Mouse (Mus musculus) limb, embryonic 14.5 days (tissue): Measurements from ENCODE around the gene Tmem182. TPM values are rescaled to one million over a fixed set of nuclear protein-coding genes. Genes with fewer than 3 reads are reported as not detected.
A peak's percentile ranks its signal among the peaks of the same experiment; 100 is the strongest.

Source experiments
- ATAC-seq: fragments of 200-750 bp; cut with Nextera tagmentation; 2 replicates; pipeline ENCODE4 v1.8.0; 2017; ENCODE audit warnings: low read depth, moderate number of reproducible peaks, moderate TSS enrichment; ENCODE audit not compliant: low FRiP score
- DNase-seq: peaks from one replicate; pipeline ENCODE4 v3.0.0-alpha.2; 2015; ENCODE audit warnings: low spot score
- H3K27ac ChIP-seq: fragments of 300-500 bp; sonication (generic); replicated peaks from 2 replicates; pipeline ENCODE4 v1.5.1; 2014; ENCODE audit warnings: low read depth, mild to moderate bottlenecking, low read length, moderate library complexity, mixed read lengths
- H3K27me3 ChIP-seq: fragments of 300-500 bp; sonication (generic); 2 replicates; pipeline ENCODE4 v1.6.1; 2014; ENCODE audit warnings: low read length, mixed read lengths; ENCODE audit not compliant: control insufficient read depth, insufficient read depth
- H3K36me3 ChIP-seq: fragments of 300-500 bp; sonication (generic); 2 replicates; pipeline ENCODE4 v1.6.1; 2014; ENCODE audit warnings: mild to moderate bottlenecking, low read length, moderate library complexity, mixed read lengths; ENCODE audit not compliant: control insufficient read depth, insufficient read depth
- H3K4me1 ChIP-seq: fragments of 300-500 bp; sonication (generic); 2 replicates; pipeline ENCODE4 v1.6.1; 2014; ENCODE audit warnings: antibody characterized with exemption, low read length, mixed read lengths; ENCODE audit not compliant: control insufficient read depth, insufficient read depth
- H3K4me2 ChIP-seq: fragments of 300-500 bp; sonication (generic); replicated peaks from 2 replicates; pipeline ENCODE4 v1.6.1; 2014; ENCODE audit warnings: low read depth, mild to moderate bottlenecking, low read length, moderate library complexity; ENCODE audit not compliant: severe bottlenecking
- H3K4me3 ChIP-seq: fragments of 300-500 bp; sonication (generic); replicated peaks from 2 replicates; pipeline ENCODE4 v1.5.1; 2014; ENCODE audit warnings: low read length
- H3K9ac ChIP-seq: fragments of 300-500 bp; sonication (generic); 2 replicates; pipeline ENCODE4 v1.6.1; 2014; ENCODE audit warnings: mild to moderate bottlenecking, low read depth, low read length, moderate library complexity; ENCODE audit not compliant: severe bottlenecking
- H3K9me3 ChIP-seq: fragments of 300-500 bp; sonication (generic); 2 replicates; pipeline ENCODE4 v1.6.1; 2016; ENCODE audit warnings: low read length; ENCODE audit not compliant: control insufficient read depth
- POLR2A ChIP-seq: fragments of 200-500 bp; IDR thresholded peaks from 2 replicates; pipeline ENCODE4 v1.8.0; 2012; ENCODE audit warnings: inconsistent platforms, mild to moderate bottlenecking, moderate library complexity, borderline replicate concordance; ENCODE audit not compliant: insufficient read depth, insufficient read length; ENCODE audit errors: extremely low read depth
- WGBS: fragments of 180-500 bp; shearing (Covaris S2); extraction: QIAGEN DNeasy Blood & Tissue Kit; methylation state at CpG from one replicate; pipeline ENCODE4 v1.1.7; 2014; 5-methylcytosine and 5-hydroxymethylcytosine counted together
- polyA plus RNA-seq, 2 experiments: library from polyadenylated mRNA; depleted of rRNA in 1 of 2; stranded (reverse) in 1 of 2; unstranded in 1 of 2; fragments of >200 nt; fragmentation: Nextera tagmentation in 1 of 2; extraction: Ambion mirVana in 1 of 2; gene quantifications; 2 replicates each; pipeline versions ENCODE4 v1.2.1 to v1.2.3; 2012 to 2014

The Tmem182 gene
- polyA plus RNA-seq, 2 experiments: 3.4 to 5.2 TPM

DNA sequence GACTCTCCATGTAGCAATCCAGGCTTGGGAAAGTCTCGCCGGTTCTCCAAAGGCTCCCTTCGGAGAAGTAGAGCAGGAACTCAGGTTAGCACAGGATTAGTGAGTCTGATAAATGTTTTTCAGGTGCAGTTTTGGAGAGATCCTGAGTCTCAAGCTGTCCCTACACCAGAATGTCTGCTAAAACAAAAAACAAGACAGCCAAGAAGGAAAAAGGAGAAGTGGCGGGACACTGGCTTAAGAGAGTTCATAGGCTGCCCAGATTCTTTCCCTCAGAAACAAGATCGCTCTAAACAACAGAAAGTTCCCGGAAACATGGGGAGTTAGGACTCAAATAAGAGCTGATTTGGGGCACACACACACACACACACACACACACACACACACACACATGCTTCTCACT lies 74.1 kb downstream of the Tmem182 start:
- no peak overlapping the region for H3K4me2 ChIP-seq
- H3K9me3 ChIP-seq: no peaks in the 10 kb centered on the region
- DNase-seq (no peak), ATAC-seq (no peak)
- H3K36me3 ChIP-seq: no peaks in the 10 kb centered on the region
- 74% methylated on average over 6 of the region's 6 CpGs for WGBS
- H3K27ac ChIP-seq: no peak overlapping the region
- no peak overlapping the region for H3K9ac ChIP-seq
- no peaks in the 10 kb centered on the region for H3K4me1 ChIP-seq
- H3K4me3 ChIP-seq: no peak overlapping the region
- H3K27me3 ChIP-seq: no peaks in the 10 kb centered on the region
- no peak for TF ChIP-seq POLR2A

GRCm38 (mm10) chr1:40880527-40880926 lies 75.1 kb downstream of the Tmem182 start:
- no peak overlapping the region for H3K4me3 ChIP-seq
- no peak overlapping the region for H3K4me2 ChIP-seq
- H3K27ac ChIP-seq: no peak overlapping the region
- H3K9me3 ChIP-seq: no peaks in the 10 kb centered on the region
- ATAC-seq (no peak), DNase-seq (no peak)
- H3K4me1 ChIP-seq: no peaks in the 10 kb centered on the region
- no peaks in the 10 kb centered on the region for H3K27me3 ChIP-seq
- 69% methylated on average over 2 of the region's 2 CpGs for WGBS
- no peak for TF ChIP-seq POLR2A
- no peaks in the 10 kb centered on the region for H3K36me3 ChIP-seq
- no peak overlapping the region for H3K9ac ChIP-seq

GRCm38 (mm10) chr1:40883856-40884255 lies 78.5 kb downstream of the Tmem182 start:
- no peaks in the 10 kb centered on the region for H3K27me3 ChIP-seq
- no peak overlapping the region for H3K9ac ChIP-seq
- H3K9me3 ChIP-seq: no peaks in the 10 kb centered on the region
- H3K4me3 ChIP-seq: no peak overlapping the region
- ATAC-seq: no peak
- no peak for DNase-seq
- no peak overlapping the region for H3K27ac ChIP-seq
- no peak for TF ChIP-seq POLR2A
- H3K4me1 ChIP-seq: no peaks in the 10 kb centered on the region
- 63% methylated on average over 2 of the region's 2 CpGs for WGBS
- H3K4me2 ChIP-seq: no peak overlapping the region
- H3K36me3 ChIP-seq: no peaks in the 10 kb centered on the region

- Histone ChIP-seq H3K4me1 (no peaks in the 10 kb centered on the region), H3K4me3 (no peak overlapping the region), H3K9ac (no peak overlapping the region), H3K4me2 (no peak overlapping the region), H3K27me3 (no peaks in the 10 kb centered on the region), H3K27ac (no peak overlapping the region), H3K36me3 (no peaks in the 10 kb centered on the region), H3K9me3 (no peaks in the 10 kb centered on the region)
- ATAC-seq (no peak), DNase-seq (no peak)
- WGBS: 77% methylated on average over 6 of the region's 6 CpGs
- no peak for TF ChIP-seq POLR2A
Measured at GRCm38 (mm10) chr1:40884943-40885342, 79.5 kb downstream of the Tmem182 start.

DNA sequence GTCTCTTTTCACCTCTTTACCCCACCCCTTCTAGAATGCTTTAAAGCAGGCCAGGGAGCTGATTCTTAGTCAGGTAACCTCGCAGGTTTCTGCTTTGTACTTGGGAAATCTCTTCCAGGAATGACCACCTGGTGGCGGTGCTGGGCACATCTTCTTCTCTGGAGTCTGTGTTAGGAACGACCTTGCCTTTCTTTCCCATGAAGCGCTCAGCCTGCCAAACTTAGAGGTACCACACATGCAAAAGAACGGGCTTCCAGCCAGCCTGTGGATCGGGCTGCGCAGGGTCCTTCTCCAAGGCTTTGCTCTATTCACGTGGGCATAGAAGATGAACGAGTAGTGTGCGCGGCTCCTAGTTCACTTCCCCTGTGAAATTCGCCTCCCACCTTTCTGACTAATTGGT lies 82.3 kb downstream of the Tmem182 start:
- 39% methylated on average over 12 of the region's 12 CpGs for WGBS
- no peak for TF ChIP-seq POLR2A
- no peaks in the 10 kb centered on the region for H3K27me3 ChIP-seq
- no peak overlapping the region for H3K27ac ChIP-seq
- no peak overlapping the region for H3K4me2 ChIP-seq
- no peak overlapping the region for H3K9ac ChIP-seq
- no peaks in the 10 kb centered on the region for H3K9me3 ChIP-seq
- H3K4me3 ChIP-seq: no peak overlapping the region
- DNase-seq (peak; percentile 70), ATAC-seq (peak; percentile 63; the same call in 1 of the 2 replicates)
- H3K4me1 ChIP-seq: peaks cover 6% of the 10 kb centered on the region; the same call in 1 of the 2 replicates
- H3K36me3 ChIP-seq: no peaks in the 10 kb centered on the region
